Mouse (Mus musculus) hindbrain, embryonic 14.5 days (tissue): ENCODE measurements around the gene 4930524B15Rik. TPM values are rescaled to one million over a fixed set of nuclear protein-coding genes. Genes with fewer than 3 reads are reported as not detected.
"Not testable (repeated sequence)": the region's sequence is repeated elsewhere in the genome, so short reads cannot be mapped to it uniquely, and the experiment has no call there.

Experiments used
- ATAC-seq: fragments of 200-750 bp; cut with Nextera tagmentation; 2 replicates; pipeline ENCODE4 v1.8.0; 2017; ENCODE audit warnings: moderate number of reproducible peaks, mild to moderate bottlenecking, moderate TSS enrichment, moderate library complexity; ENCODE audit not compliant: low FRiP score
- DNase-seq: peaks from one replicate; pipeline ENCODE4 v3.0.0-alpha.2; 2015; ENCODE audit warnings: low spot score
- H3K27ac ChIP-seq: fragments of 300-500 bp; sonication (generic); 2 replicates; pipeline ENCODE4 v1.5.1; 2014; ENCODE audit warnings: mild to moderate bottlenecking, moderate library complexity
- H3K27me3 ChIP-seq: fragments of 300-500 bp; sonication (generic); 2 replicates; pipeline ENCODE4 v1.6.1; 2014; ENCODE audit warnings: mild to moderate bottlenecking, low read length, mixed read lengths; ENCODE audit not compliant: control insufficient read depth, insufficient read depth
- H3K36me3 ChIP-seq: fragments of 300-500 bp; sonication (generic); replicated peaks from 2 replicates; pipeline ENCODE4 v1.6.1; 2014; ENCODE audit not compliant: control insufficient read depth, insufficient read depth
- H3K4me1 ChIP-seq: fragments of 300-500 bp; sonication (generic); replicated peaks from 2 replicates; pipeline ENCODE4 v1.6.1; 2014; ENCODE audit warnings: antibody characterized with exemption, low read length, mixed read lengths; ENCODE audit not compliant: control insufficient read depth, insufficient read depth
- H3K4me2 ChIP-seq: fragments of 300-500 bp; sonication (generic); replicated peaks from 2 replicates; pipeline ENCODE4 v1.6.1; 2014; ENCODE audit warnings: mild to moderate bottlenecking, moderate library complexity
- H3K4me3 ChIP-seq: fragments of 300-500 bp; sonication (generic); replicated peaks from 2 replicates; pipeline ENCODE4 v1.5.1; 2014; ENCODE audit warnings: mild to moderate bottlenecking, low read length
- H3K9ac ChIP-seq: fragments of 300-500 bp; sonication (generic); 2 replicates; pipeline ENCODE4 v1.6.1; 2014
- H3K9me3 ChIP-seq: fragments of 300-500 bp; sonication (generic); 2 replicates; pipeline ENCODE4 v1.6.1; 2016; ENCODE audit warnings: low read length; ENCODE audit not compliant: control insufficient read depth
- WGBS: fragments of 180-500 bp; shearing (Covaris S2); extraction: QIAGEN DNeasy Blood & Tissue Kit; methylation state at CpG from one replicate; pipeline ENCODE4 v1.1.7; 2014; 5-methylcytosine and 5-hydroxymethylcytosine counted together
- polyA plus RNA-seq: library from polyadenylated mRNA; unstranded; fragments of >200 nt; fragmentation: Nextera tagmentation; extraction: Ambion mirVana; gene quantifications from 2 replicates; pipeline ENCODE4 v1.2.1, GENCODE M21; 2014

Gene 4930524B15Rik
- polyA plus RNA-seq, 1 experiment from 2014 or later = 0.40 TPM

GRCm38 (mm10) chr11:32008049-32008448 lies 42.7 kb downstream of the 4930524B15Rik start:
- not testable (repeated sequence) for H3K9me3 ChIP-seq, DNase-seq, H3K9ac ChIP-seq, H3K27ac ChIP-seq, H3K4me3 ChIP-seq, ATAC-seq, H3K27me3 ChIP-seq
- H3K4me2 ChIP-seq = peak overlapping the region; percentile 31; the same call in 1 of the 2 replicates
- 81% methylated on average over 3 of the region's 3 CpGs for WGBS
- H3K36me3 ChIP-seq = peaks cover 57% of the 10 kb centered on the region
- H3K4me1 ChIP-seq = peaks cover 63% of the 10 kb centered on the region

- ATAC-seq (no peak), DNase-seq (no peak)
- no peaks in the 10 kb centered on the region for H3K27me3 ChIP-seq
- peaks cover 61% of the 10 kb centered on the region for H3K4me1 ChIP-seq
- H3K4me3 ChIP-seq = no peak overlapping the region
- H3K27ac ChIP-seq = peak overlapping the region; percentile 61
- H3K36me3 ChIP-seq = peaks cover 57% of the 10 kb centered on the region
- H3K9ac ChIP-seq = peak overlapping the region; percentile 9; the same call in 1 of the 2 replicates
- H3K9me3 ChIP-seq = peaks cover 8% of the 10 kb centered on the region; the same call in 1 of the 2 replicates
- peak overlapping the region; percentile 31 for H3K4me2 ChIP-seq
- WGBS = 65% methylated on average over 3 of the region's 3 CpGs
Observed at GRCm38 (mm10) chr11:32008852-32009251, 43.5 kb downstream of the 4930524B15Rik start.

- ATAC-seq (peak; percentile 67), DNase-seq (peak; percentile 46)
- Histone ChIP-seq H3K27ac (peak overlapping the region; percentile 78), H3K9ac (no peak overlapping the region), H3K27me3 (no peaks in the 10 kb centered on the region), H3K4me2 (peak overlapping the region; percentile 35), H3K9me3 (peaks cover 8% of the 10 kb centered on the region; the same call in 1 of the 2 replicates), H3K4me3 (no peak overlapping the region), H3K36me3 (peaks cover 56% of the 10 kb centered on the region), H3K4me1 (peaks cover 54% of the 10 kb centered on the region)
- 3% methylated on average over 13 of the region's 13 CpGs for WGBS
Observed at GRCm38 (mm10) chr11:32009961-32010662, 44.7 kb downstream of the 4930524B15Rik start.

GRCm38 (mm10) chr11:32010663-32010970 lies 45.2 kb downstream of the 4930524B15Rik start:
- peak overlapping the region; percentile 35 for H3K4me2 ChIP-seq
- peaks cover 8% of the 10 kb centered on the region; the same call in 1 of the 2 replicates for H3K9me3 ChIP-seq
- peak overlapping the region; percentile 78 for H3K27ac ChIP-seq
- peaks cover 51% of the 10 kb centered on the region for H3K36me3 ChIP-seq
- H3K27me3 ChIP-seq = no peaks in the 10 kb centered on the region
- DNase-seq = no peak
- no peak overlapping the region for H3K4me3 ChIP-seq
- 46% methylated on average over 5 of the region's 5 CpGs for WGBS
- no peak overlapping the region for H3K9ac ChIP-seq
- peaks cover 54% of the 10 kb centered on the region for H3K4me1 ChIP-seq
- no peak; the same call in 1 of the 2 replicates for ATAC-seq

- Histone ChIP-seq H3K4me3 (no peak overlapping the region), H3K4me2 (no peak overlapping the region), H3K9ac (no peak overlapping the region), H3K4me1 (peaks cover 54% of the 10 kb centered on the region), H3K36me3 (peaks cover 40% of the 10 kb centered on the region), H3K27me3 (no peaks in the 10 kb centered on the region), H3K9me3 (peaks cover 2% of the 10 kb centered on the region; the same call in 1 of the 2 replicates), H3K27ac (no peak overlapping the region; the same call in 1 of the 2 replicates)
- WGBS = 62% methylated on average over 9 of the region's 9 CpGs
- ATAC-seq (no peak), DNase-seq (no peak)
Observed at GRCm38 (mm10) chr11:32011867-32012603, 46.6 kb downstream of the 4930524B15Rik start.

- Histone ChIP-seq H3K4me1 (peaks cover 50% of the 10 kb centered on the region), H3K27ac (no peak overlapping the region), H3K9me3 (no peaks in the 10 kb centered on the region), H3K4me3 (no peak overlapping the region), H3K4me2 (no peak overlapping the region), H3K27me3 (no peaks in the 10 kb centered on the region), H3K36me3 (peaks cover 40% of the 10 kb centered on the region), H3K9ac (no peak overlapping the region)
- no peak for DNase-seq
- no peak for ATAC-seq
- 80% methylated on average over 4 of the region's 4 CpGs for WGBS
Observed at GRCm38 (mm10) chr11:32013014-32013427, 47.6 kb downstream of the 4930524B15Rik start.

GRCm38 (mm10) chr11:32013561-32013960 lies 48.2 kb downstream of the 4930524B15Rik start:
- Histone ChIP-seq H3K4me3 (no peak overlapping the region), H3K27ac (no peak overlapping the region), H3K9me3 (no peaks in the 10 kb centered on the region), H3K9ac (no peak overlapping the region), H3K36me3 (peaks cover 44% of the 10 kb centered on the region), H3K27me3 (no peaks in the 10 kb centered on the region), H3K4me1 (peaks cover 56% of the 10 kb centered on the region), H3K4me2 (no peak overlapping the region)
- DNase-seq = no peak
- 79% methylated on average over 1 of the region's 1 CpGs for WGBS
- no peak for ATAC-seq

GRCm38 (mm10) chr11:32018201-32018600 lies 52.8 kb downstream of the 4930524B15Rik start:
- WGBS = 61% methylated on average over 4 of the region's 4 CpGs
- Histone ChIP-seq H3K36me3 (peaks cover 72% of the 10 kb centered on the region), H3K27ac (peak overlapping the region; percentile 55; the same call in 1 of the 2 replicates), H3K9ac (no peak overlapping the region), H3K27me3 (no peaks in the 10 kb centered on the region), H3K4me3 (no peak overlapping the region), H3K4me2 (no peak overlapping the region), H3K9me3 (no peaks in the 10 kb centered on the region), H3K4me1 (peaks cover 52% of the 10 kb centered on the region)
- no peak for ATAC-seq
- no peak for DNase-seq
